Mouse (Mus musculus) 416B (cell line): ENCODE measurements around the gene Siah1a.

Experiments used
- DNase-seq: peaks from one replicate; pipeline ENCODE4 v3.0.0; 2011; ENCODE audit warnings: low read depth

Siah1a gene

GRCm38 (mm10) chr8:86745221-86745934 is at the start of gene Siah1a, which contains the start of gene Gm10638:
Siah1a (minus strand) TSS chr8:86745934.
Gm10638 (plus strand) TSS chr8:86745699.
- DNase-seq: peak; percentile 68

- DNase-seq: peak; percentile 23
These were observed 49.0 kb upstream of the Siah1a start for GRCm38 (mm10) chr8:86794716-86795115.

GRCm38 (mm10) chr8:86791542-86791941 is 45.8 kb upstream of the Siah1a start:
- no peak for DNase-seq

- no peak for DNase-seq
These were observed 43.8 kb upstream of the Siah1a start for GRCm38 (mm10) chr8:86789576-86789975.

GRCm38 (mm10) chr8:86787891-86788420 is 42.2 kb upstream of the Siah1a start:
- no peak for DNase-seq

- DNase-seq: no peak
These were observed 40.8 kb upstream of the Siah1a start for GRCm38 (mm10) chr8:86786498-86786897.

- no peak for DNase-seq
These were observed 35.4 kb upstream of the Siah1a start for GRCm38 (mm10) chr8:86781094-86781493.

- DNase-seq: no peak
These were observed 33.5 kb upstream of the Siah1a start for GRCm38 (mm10) chr8:86779207-86779606.

GRCm38 (mm10) chr8:86769945-86770715 is 24.4 kb upstream of the Siah1a start:
- no peak for DNase-seq

- DNase-seq: peak; percentile 76
These were observed 22.8 kb upstream of the Siah1a start for GRCm38 (mm10) chr8:86768499-86768898.

- DNase-seq: peak; percentile 46
These were observed 20.9 kb upstream of the Siah1a start for GRCm38 (mm10) chr8:86766548-86767211.

- DNase-seq: no peak
These were observed 19.9 kb upstream of the Siah1a start for GRCm38 (mm10) chr8:86765669-86766068.

- no peak for DNase-seq
These were observed 19.4 kb upstream of the Siah1a start for GRCm38 (mm10) chr8:86765155-86765554.

GRCm38 (mm10) chr8:86762806-86763205 is 17.1 kb upstream of the Siah1a start:
- DNase-seq: no peak

- DNase-seq: no peak
These were observed 15.0 kb upstream of the Siah1a start for GRCm38 (mm10) chr8:86760746-86761145.

GRCm38 (mm10) chr8:86759090-86759491 is 13.4 kb upstream of the Siah1a start:
- no peak for DNase-seq

GRCm38 (mm10) chr8:86758651-86759050 is 12.9 kb upstream of the Siah1a start:
- DNase-seq: no peak

- DNase-seq: no peak
These were observed 11.4 kb upstream of the Siah1a start for GRCm38 (mm10) chr8:86756948-86757733.

GRCm38 (mm10) chr8:86749842-86750241 is 4.1 kb upstream of the Siah1a start:
- DNase-seq: no peak

GRCm38 (mm10) chr8:86746511-86746910 is 777 bp upstream of the Siah1a start:
- no peak for DNase-seq

- peak; percentile 83 for DNase-seq
These were observed 254 bp upstream of the Siah1a start for GRCm38 (mm10) chr8:86745935-86746441.
